Mouse (Mus musculus) activated CD4-positive, CD25-positive, alpha-beta regulatory T cell, adult 9 weeks (primary cell): ENCODE results near the gene Asxl1. TPM values are rescaled to one million over a fixed set of nuclear protein-coding genes. Genes with fewer than 3 reads are reported as not detected.

Experiments
- polyA plus RNA-seq: library from polyadenylated mRNA; unstranded; fragments of 100-300 nt; shearing (Covaris generic); gene quantifications from one replicate; pipeline ENCODE4 v1.2.1, GENCODE M21; 2017

Gene Asxl1
- polyA plus RNA-seq, result 19.5 TPM

DNA sequence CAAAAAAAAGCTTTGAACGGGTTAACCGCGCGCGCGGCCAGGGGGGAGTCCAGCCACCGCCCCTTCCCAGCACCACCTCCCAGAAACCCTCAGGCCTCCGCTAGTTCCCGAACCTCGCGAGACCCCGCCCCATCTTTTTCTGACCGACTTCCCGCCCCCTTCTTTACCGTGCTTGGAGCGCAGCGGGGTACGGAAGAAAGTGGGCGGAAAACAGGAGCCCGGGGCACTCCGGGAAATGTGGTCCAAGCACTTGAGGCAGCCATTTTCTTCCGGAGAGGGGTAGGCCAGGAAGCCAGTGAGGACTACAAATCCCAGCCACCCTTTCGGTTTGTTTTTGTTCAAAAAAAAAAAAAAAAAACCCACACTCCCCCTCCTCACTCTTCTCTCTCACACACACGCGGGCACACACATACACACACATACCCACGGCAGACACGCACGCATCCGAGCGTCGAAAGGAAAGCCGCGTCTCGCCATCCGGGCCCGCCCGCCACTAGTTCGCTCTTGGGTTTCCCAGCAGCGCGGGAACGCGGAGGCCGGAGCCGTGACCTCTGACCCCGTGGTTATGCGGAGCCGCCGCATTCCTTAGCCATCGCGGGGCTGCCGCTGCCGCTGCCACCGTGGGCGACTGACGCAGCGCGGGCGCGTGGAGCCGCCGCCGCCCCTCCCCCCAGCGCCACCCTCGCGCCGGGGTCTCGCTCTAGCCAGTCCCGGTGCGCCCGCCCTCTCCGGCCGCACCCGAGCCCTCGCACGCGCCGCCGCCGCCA is at the start of gene Asxl1:
Gene Asxl1, plus strand, starts transcription at position 376 of the 767 bp plus-strand sequence.

Other genes with a start within 250 kb of the Asxl1 start
- gene Hck, start 237.4 kb upstream of the Asxl1 start, polyA plus RNA-seq, result 2.1 TPM
- 64.6 TPM for gene Tm9sf4, start 184.5 kb upstream of the Asxl1 start, polyA plus RNA-seq
- 40.9 TPM for gene Tspyl3, start 120.4 kb upstream of the Asxl1 start, polyA plus RNA-seq
- gene Plagl2, start 104.4 kb upstream of the Asxl1 start, polyA plus RNA-seq, result 22.6 TPM
- gene Pofut1, start 104.3 kb upstream of the Asxl1 start, polyA plus RNA-seq, result 28.5 TPM
- 34.5 TPM for gene Kif3b, start 54.4 kb upstream of the Asxl1 start, polyA plus RNA-seq
- not detected for gene 4930404H24Rik, start 147.0 kb downstream of the Asxl1 start, polyA plus RNA-seq
- gene Nol4l, start 184.1 kb downstream of the Asxl1 start, polyA plus RNA-seq, result 6.4 TPM